Mouse (Mus musculus) Patski (cell line): ENCODE measurements around the gene Mepe. TPM values are rescaled to one million over a fixed set of nuclear protein-coding genes. Genes with fewer than 3 reads are reported as not detected.

Source experiments
- ATAC-seq: fragments of 100-300 bp; one replicate; pipeline ENCODE4 v1.8.0; 2021
- CTCF ChIA-PET: fragments of 350-600 bp; sonication (Branson Sonifier 250); formaldehyde crosslinking; loops from one replicate; lab custom pipeline; 2022; ENCODE audit warnings: inconsistent platforms; lab: Charles Lee
- POLR2A ChIA-PET: fragments of 350-600 bp; sonication (Branson Sonifier 250); formaldehyde crosslinking; loops from one replicate; lab custom pipeline; 2022; ENCODE audit warnings: antibody characterized with exemption, inconsistent platforms; lab: Charles Lee
- DNase-seq: peaks from one replicate; pipeline ENCODE4 v3.0.0-alpha.2; 2011; ENCODE audit warnings: low read depth, low spot score
- H3K27me3 ChIP-seq: fragments of 371-371 bp; one replicate; pipeline ENCODE4 v1.5.1; 2021
- CTCF ChIP-seq: fragments of 100-300 bp; IDR thresholded peaks from one replicate; pipeline ENCODE4 v1.5.1; 2021
- in situ Hi-C: fragments of 300-500 bp; cut with MboI; formaldehyde crosslinking; loops from 3 replicates; pipeline ENCODE4 v1.11.1; 2018; ENCODE audit warnings: low pct_unique_long_range_greater_than_20kb, mixed read lengths
- polyA plus RNA-seq: library from polyadenylated mRNA; unstranded; gene quantifications from one replicate; pipeline ENCODE4 v1.2.3, GENCODE M21; 2021

Gene Mepe
- polyA plus RNA-seq: not detected

- no peak for ATAC-seq
- CTCF ChIA-PET: interaction anchor here (1.1 to 1.2 kb wide), 2 partner anchors 10 to 106 kb away, joined by 3 to 5 read pairs; no protein-coding TSS in a partner anchor
- in situ Hi-C loops: no loop called here
- DNase-seq: no peak
- peaks cover 3% of the 10 kb centered on the region for H3K27me3 ChIP-seq
- TF ChIP-seq CTCF: no peak
- POLR2A ChIA-PET: no interaction called here
Measured at GRCm38 (mm10) chr5:104325029-104325428, at the start of gene Mepe. TSS of gene Mepe (plus strand) at chr5:104325329.

GRCm38 (mm10) chr5:104294201-104294600 is 30.9 kb upstream of the Mepe start:
- peaks cover 29% of the 10 kb centered on the region for H3K27me3 ChIP-seq
- DNase-seq: no peak
- in situ Hi-C loops: no loop called here
- CTCF ChIA-PET: no interaction called here
- POLR2A ChIA-PET: no interaction called here
- no peak for ATAC-seq
- TF ChIP-seq CTCF: no peak

- DNase-seq (no peak), ATAC-seq (no peak)
- in situ Hi-C loops: no loop called here
- peaks cover 58% of the 10 kb centered on the region for H3K27me3 ChIP-seq
- ChIA-PET CTCF (no interaction called here), POLR2A (no interaction called here)
- TF ChIP-seq CTCF: no peak
Measured at GRCm38 (mm10) chr5:104298994-104299393, 26.1 kb upstream of the Mepe start, which contains the start of gene Ibsp. TSS of gene Ibsp (plus strand) at chr5:104299171.

GRCm38 (mm10) chr5:104314073-104314472 is 11.1 kb upstream of the Mepe start:
- POLR2A ChIA-PET: no interaction called here
- ATAC-seq (no peak), DNase-seq (no peak)
- CTCF ChIA-PET: no interaction called here
- TF ChIP-seq CTCF: no peak
- peaks cover 12% of the 10 kb centered on the region for H3K27me3 ChIP-seq
- in situ Hi-C loops: loop anchor here (25.0 kb wide), 1 partner anchor 648 kb away; no protein-coding TSS in a partner anchor

GRCm38 (mm10) chr5:104326884-104327283 is 1.8 kb downstream of the Mepe start:
- in situ Hi-C loops: no loop called here
- POLR2A ChIA-PET: no interaction called here
- CTCF ChIA-PET: no interaction called here
- DNase-seq: no peak
- ATAC-seq: no peak
- peaks cover 3% of the 10 kb centered on the region for H3K27me3 ChIP-seq
- TF ChIP-seq CTCF: no peak

GRCm38 (mm10) chr5:104327389-104327788 is 2.3 kb downstream of the Mepe start:
- no peak for TF ChIP-seq CTCF
- ChIA-PET CTCF (no interaction called here), POLR2A (no interaction called here)
- in situ Hi-C loops: no loop called here
- ATAC-seq (no peak), DNase-seq (no peak)
- peaks cover 3% of the 10 kb centered on the region for H3K27me3 ChIP-seq

- ChIA-PET CTCF (no interaction called here), POLR2A (no interaction called here)
- in situ Hi-C loops: no loop called here
- TF ChIP-seq CTCF: no peak
- ATAC-seq (no peak), DNase-seq (no peak)
- peaks cover 3% of the 10 kb centered on the region for H3K27me3 ChIP-seq
Measured at GRCm38 (mm10) chr5:104327876-104328275, 2.7 kb downstream of the Mepe start.

GRCm38 (mm10) chr5:104328317-104328850 is 3.3 kb downstream of the Mepe start:
- ATAC-seq (no peak), DNase-seq (no peak)
- POLR2A ChIA-PET: no interaction called here
- CTCF ChIA-PET: no interaction called here
- TF ChIP-seq CTCF: no peak
- in situ Hi-C loops: no loop called here
- H3K27me3 ChIP-seq: peaks cover 3% of the 10 kb centered on the region

GRCm38 (mm10) chr5:104329381-104329780 is 4.3 kb downstream of the Mepe start:
- POLR2A ChIA-PET: no interaction called here
- TF ChIP-seq CTCF: no peak
- H3K27me3 ChIP-seq: peaks cover 3% of the 10 kb centered on the region

GRCm38 (mm10) chr5:104330088-104330487 is 5.0 kb downstream of the Mepe start:
- peaks cover 1% of the 10 kb centered on the region for H3K27me3 ChIP-seq
- in situ Hi-C loops: no loop called here
- CTCF ChIA-PET: no interaction called here
- no peak for ATAC-seq
- no peak for TF ChIP-seq CTCF
- no peak for DNase-seq
- POLR2A ChIA-PET: no interaction called here

More at GRCm38 (mm10) chr5:104329381-104329780, 4.3 kb downstream of the Mepe start:
- in situ Hi-C loops: no loop called here
- DNase-seq: no peak
- no peak for ATAC-seq
- CTCF ChIA-PET: interaction anchor here (1.0 kb wide), 1 partner anchor 111 kb away, joined by 3 read pairs; no protein-coding TSS in a partner anchor

GRCm38 (mm10) chr5:104332296-104332695 is 7.2 kb downstream of the Mepe start:
- H3K27me3 ChIP-seq: no peaks in the 10 kb centered on the region
- in situ Hi-C loops: no loop called here
- CTCF ChIA-PET: interaction anchor here (0.9 to 1.8 kb wide), 4 partner anchors 10 to 116 kb away, joined by 3 to 5 read pairs (median 4); no protein-coding TSS in a partner anchor
- POLR2A ChIA-PET: no interaction called here
- ATAC-seq (no peak), DNase-seq (no peak)
- no peak for TF ChIP-seq CTCF
